Mouse (Mus musculus): ENCODE measurements around the gene Gabbr1.

The Gabbr1 gene

DNA sequence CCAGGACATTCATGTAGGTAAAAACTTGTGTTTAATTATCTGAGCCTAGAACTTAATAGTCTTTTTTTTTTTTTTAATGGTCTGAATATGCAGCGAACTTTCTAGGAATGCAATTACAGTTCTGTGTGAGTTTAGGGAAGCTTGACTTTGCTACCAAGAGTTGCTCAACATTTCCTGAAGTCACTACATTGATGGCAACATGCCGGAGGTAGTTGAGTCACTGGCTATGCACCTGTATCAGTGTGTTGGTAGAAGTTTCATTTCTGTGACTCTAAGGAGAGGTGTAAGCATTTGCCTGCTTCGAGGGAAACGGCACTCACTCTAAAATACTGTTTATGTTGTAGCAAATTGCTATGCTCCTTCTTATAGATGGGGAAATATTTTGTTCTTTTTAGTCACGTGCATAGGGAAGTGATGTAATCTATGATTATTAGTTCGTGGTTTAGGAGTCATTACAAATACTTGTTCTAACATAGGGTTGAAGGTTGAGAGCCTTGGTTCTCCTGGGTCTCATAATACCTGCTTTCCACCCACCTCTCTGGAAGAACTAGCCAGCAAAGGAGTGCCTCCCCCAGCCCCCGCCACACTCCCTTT is 1.0 kb upstream of the Gabbr1 start:
- DNase-seq = no peak

DNA sequence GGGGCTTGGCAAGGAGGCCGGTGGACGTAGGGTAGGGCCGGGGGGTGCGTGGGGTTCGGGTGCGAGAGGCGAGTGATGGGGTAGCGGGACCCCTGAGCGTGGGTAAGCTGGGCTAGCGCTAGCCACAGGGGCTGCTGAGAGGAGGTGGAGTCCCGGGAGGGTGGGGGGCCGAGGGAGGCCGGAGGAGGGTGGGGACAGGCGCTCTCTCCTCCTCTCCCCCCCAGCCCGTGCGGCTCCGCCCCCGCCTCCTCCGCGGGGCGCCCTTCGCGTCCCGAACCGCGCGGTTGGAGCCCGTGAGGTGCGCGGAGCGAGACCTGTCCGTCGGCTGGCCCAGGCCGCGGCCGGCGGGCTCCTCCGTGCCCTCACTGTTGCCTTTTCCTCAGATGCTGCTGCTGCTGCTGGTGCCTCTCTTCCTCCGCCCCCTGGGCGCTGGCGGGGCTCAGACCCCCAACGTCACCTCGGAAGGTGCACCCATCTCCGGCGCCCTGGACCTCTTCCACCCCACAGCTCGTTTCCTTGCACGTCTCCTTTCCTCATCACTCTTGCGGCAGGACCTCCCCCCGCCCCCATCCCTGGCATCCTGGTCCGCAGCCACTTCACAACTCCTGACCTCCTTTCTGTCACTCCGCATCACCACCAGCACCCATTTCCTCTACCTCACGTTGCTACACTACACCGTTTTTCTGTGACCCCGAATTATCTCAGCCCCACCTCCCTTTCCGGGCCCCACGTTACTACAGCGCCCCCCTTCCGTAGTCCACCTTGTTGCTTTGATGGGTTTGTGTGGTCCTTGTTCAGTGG is 746 bp downstream of the Gabbr1 start:
- peak; percentile 72 for DNase-seq

DNA sequence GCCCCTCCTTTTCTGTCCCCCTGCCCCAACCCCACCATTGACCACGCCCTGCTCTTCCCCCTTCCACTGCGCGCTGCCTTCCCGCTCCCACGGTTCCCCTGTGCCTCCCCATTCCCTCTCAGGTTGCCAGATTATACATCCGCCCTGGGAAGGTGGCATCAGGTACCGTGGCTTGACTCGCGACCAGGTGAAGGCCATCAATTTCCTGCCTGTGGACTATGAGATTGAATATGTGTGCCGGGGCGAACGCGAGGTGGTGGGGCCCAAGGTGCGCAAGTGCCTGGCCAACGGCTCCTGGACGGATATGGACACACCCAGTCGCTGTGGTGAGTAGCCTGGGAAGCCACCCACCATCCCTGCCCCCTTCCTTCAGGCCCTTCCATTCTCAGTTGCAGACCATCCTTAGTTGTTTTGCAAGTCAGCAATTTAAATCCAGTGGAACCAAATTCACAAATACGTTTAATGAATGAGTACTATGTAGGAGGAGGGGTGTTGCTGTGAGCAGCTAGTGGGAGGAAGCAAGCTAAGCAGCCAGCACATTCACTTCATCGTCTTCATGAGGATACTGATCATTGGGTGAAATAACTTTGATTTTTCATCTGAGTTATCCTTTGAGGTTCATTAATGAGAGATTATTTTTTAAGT is 1.7 kb downstream of the Gabbr1 start:
- peak; percentile 20 for DNase-seq

DNA sequence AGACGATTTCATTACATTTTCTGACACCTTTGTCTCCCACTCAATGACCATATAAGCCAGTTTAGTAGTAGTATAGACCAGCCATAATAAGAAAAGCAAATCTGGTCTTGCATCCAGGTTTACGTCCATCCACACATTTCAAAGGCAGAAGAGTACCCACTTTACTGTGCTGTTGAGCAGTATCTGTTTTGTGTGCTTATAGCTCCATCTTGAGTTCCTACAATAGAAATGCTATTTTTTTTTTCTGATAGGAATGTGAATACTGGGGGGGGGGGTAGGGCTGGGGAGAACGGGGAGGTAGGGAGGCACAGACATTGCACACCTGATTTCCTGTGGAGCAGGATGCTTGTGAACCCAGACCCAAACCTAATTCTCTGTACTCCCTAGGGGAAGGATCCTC is 2.2 kb downstream of the Gabbr1 start:
- DNase-seq = no peak

DNA sequence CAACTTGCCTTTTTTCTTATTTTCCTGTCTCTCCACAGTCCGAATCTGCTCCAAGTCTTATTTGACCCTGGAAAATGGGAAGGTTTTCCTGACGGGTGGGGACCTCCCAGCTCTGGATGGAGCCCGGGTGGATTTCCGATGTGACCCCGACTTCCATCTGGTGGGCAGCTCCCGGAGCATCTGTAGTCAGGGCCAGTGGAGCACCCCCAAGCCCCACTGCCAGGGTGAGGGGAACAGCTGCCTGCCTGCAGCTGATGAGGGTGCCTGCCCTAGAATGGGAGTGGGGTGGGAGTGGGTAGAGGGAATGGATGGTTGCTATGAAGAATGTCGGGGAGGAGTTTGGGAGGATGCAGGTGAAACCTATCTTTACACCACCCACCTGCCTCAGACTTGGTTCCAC is 2.6 kb downstream of the Gabbr1 start:
- DNase-seq = no peak

DNA sequence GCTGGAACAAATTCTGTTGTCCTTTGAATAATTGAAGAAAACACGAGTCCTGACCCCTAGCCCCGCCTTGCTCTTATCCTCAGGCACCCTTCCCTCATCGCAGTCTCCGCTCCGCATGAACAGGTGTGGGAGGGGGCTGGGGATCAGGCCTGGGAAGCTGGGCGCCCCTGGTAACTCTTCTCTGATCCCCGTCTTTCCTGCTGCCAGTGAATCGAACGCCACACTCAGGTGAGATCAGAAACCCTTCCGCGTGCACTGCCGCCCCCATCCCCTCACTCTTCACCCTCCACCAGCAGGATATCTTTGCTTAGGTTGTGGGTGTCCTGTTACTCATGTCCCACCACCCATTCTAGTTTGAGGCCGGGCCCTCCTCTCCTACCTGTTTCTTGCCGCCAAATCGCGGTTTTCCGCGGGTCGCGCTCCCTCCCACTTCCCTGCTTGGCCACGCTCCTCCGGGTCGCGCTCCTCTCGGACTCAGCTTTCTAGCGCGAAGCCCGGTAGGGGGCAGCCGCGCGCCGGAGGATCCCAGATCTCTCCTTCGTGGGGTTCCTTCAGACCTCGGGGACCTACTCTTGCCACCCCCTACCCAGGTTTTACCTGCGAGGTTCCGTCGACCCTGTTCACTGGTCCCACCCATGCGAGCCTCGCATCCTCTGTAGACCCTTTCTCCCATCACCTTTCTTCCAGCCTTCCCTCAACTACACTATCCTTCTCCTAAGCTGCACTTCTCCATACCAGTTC is 4.0 kb downstream of the Gabbr1 start:
- DNase-seq = peak; percentile 87

DNA sequence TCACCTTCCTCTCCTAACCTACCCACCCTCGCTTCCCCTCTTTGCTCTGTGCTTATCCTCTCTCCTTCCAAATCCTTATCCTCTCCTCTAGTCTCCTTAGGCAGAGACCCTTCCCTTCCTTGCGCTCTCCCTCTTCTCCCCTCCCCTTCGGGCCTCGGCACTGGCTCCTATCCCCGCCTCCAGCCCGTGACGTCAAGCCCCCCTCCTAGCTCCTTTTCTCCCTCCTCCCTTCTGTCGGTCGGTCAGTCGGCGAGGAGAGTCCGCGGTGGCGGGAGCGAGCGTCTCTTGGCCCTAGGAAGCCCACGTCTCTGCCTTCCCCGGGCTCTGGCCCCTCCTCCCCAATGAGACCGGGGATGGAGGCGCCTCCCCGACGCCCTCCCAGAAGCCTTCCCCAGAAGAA is 4.6 kb downstream of the Gabbr1 start:
- peak; percentile 87 for DNase-seq

DNA sequence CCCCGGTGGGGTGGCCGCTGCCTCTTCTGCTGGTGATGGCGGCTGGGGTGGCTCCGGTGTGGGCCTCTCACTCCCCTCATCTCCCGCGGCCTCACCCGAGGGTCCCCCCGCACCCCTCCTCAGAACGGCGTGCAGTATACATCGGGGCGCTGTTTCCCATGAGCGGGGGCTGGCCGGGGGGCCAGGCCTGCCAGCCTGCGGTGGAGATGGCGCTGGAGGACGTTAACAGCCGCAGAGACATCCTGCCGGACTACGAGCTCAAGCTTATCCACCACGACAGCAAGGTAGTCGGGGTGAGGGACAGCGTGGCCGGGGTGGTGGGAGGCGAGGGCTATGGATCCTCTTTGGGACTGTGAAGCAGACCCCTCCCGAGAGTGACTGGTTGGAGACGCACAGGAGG is 5.1 kb downstream of the Gabbr1 start:
- DNase-seq = peak; percentile 51

DNA sequence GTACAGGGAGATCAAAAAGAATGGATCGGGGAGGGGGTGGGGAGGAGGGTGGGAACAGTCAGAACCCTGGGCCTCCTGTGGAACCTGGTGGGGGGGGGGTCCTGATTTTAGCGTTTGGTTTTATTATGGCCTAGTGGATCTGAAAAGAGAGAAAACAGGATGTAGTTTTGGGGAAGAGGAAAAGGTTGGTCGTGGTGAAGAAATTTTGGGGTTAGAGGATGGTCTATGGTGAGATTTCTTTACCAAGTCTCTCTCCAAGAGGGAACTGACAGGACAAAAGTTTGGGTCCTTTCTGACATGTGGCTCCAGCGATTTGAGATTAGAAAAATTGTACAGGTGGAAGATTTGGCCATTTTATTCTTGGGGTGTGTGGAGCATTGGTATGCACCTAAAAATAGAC is 6.0 kb downstream of the Gabbr1 start:
- DNase-seq = no peak

DNA sequence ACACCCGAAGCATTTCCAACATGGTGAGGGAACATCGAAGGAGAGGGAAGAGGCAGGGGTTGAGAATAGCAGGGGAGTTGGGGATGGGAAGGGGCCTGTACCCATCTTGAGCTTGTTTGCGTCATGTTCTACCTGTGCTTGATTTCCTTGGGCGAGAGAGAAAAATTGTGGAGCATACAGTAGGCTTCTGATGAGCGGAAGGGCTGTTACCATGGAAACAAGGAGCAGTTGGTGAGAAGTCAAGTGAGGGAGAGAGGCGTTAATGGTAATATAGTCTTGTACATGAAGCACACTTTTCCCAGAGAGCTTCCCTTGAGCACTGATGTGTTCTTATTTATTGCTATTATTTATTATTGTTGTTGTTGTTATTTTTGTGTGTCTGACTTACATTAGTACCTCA is 11.2 kb downstream of the Gabbr1 start:
- DNase-seq = no peak

DNA sequence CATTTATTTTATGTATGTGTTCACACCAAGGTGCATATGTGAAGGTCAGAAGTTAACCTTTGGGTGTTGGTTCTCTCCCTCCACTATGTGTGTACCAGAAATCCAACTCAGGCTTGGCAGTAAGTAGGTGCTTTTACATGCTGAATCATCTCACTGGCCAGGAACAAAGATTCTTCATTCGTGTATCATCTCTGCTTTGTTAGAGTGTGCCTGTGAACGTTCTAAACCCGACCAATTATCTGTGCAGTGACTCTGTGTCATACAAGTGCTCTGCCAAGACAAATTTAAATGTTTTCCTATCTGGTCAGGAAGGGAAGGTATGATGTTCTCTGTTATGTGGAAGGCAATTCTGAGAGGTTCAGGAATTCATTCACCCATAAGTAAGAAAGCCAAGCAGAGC is 15.7 kb downstream of the Gabbr1 start:
- no peak for DNase-seq

DNA sequence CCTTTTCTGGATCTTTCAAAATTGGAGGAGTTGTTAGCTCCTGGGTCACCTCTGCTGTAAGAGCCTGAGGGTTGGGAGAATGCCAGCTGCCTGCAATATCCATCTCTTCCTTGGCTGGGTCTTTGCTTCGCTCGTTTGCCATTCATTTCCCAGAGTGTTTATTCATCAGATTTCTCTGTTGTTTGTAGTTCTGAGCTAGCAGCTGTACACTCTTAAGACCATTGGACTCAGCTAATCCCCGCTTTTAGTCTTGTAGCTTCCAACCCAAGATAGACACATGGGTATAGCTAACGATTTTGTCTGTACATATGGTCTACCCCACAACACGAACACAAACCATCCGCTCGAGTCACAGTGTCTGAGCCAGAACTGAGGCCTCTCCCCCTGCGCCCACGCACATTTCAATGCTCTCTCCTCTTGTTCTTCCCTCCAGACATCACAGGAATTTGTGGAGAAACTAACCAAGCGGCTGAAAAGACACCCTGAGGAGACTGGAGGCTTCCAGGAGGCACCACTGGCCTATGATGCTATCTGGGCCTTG is 16.4 kb downstream of the Gabbr1 start:
- no peak for DNase-seq

DNA sequence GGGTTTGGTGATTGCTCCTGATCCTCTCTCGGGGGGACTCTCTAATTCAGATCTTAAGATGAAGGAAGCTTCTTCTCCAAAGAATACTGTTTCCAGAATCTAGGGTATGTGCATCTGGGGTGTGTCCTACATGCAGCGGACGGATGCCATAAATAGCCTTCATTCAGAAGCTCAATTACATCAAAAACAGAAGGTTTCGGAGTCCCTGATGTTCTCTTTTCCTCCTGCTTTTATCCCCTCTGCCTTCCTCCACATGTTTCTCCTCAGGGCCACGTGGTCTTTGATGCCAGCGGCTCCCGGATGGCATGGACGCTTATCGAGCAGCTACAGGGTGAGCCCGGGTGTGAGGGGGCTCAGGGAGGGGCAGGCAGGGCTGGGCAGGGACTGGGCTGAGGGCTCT is 17.3 kb downstream of the Gabbr1 start:
- no peak for DNase-seq

DNA sequence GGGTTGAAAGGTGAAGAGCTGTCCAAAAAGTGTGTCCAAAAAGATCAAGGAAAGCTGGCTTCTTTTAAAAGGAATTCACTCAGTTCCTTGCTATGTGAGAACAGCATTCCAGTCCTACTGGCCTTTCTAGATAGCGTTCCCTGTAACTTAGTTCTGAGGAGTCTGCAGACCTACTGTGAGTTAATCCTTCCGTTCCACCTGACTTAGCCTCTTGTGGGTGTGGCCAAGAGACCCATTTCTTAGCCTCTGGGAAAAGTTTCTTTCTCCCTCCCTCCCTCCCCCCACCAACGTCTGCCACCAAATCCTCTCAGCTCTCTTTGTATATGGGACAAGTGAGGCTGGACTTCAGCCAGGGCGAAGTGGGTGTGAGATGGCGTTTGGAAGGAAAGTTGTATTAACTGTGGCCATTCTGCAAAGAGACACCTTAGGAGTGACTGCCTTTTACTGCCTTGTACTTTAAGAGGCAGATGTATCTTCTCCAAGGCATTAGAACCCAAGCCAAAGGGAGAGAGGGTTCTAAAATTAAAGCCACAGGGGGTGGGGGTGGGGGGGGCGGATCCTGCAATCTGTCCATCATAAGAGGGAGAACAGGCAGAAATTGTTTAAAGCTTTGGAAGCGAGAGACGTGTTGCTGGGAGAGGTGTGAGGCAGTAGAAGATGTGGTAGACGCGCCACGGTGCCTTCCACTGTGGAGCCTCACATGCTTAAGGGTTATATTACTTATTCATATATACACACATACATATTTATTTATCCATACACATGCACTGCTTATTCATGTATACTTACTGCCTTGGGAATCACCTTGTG is 18.1 kb downstream of the Gabbr1 start:
- DNase-seq = no peak

DNA sequence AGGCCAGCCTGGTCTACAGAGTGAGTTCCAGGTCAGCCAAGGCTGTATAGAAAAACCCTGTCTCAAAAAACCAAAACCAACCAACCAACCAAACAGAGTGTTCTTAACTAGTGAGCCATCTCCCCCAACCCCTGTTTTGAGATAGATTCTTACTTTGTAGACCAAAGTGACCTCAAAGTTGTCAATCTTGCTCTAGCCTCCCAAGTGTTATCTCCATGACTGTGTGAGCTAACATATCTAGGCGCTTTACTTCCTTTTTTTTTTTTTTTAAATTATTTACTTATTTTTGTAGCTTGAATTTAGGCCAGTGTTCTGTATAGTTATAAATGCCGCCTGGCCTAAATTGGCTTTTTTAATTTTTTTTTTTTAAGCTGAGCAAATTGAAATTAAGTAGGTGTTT is 20.2 kb downstream of the Gabbr1 start:
- DNase-seq = no peak

DNA sequence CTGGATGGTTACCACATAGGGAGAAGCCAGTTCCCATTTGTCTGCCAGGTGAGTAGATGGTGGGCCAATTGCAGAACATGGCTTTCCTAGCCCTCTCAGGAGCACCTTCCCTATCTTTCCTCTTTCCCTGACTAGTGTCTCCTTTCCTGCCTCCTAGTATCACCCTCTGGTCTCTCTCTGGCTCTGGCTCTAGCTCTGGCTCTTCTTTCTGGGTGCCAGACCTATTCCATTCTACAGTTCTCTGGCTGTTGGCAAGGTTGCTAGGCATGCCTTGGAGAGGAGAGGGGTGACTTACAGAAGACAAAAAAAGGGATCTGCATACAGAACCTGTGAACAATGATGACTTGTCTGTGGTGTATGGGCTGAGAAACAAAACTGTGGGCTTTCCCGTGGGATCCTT is 22.1 kb downstream of the Gabbr1 start:
- DNase-seq = no peak

DNA sequence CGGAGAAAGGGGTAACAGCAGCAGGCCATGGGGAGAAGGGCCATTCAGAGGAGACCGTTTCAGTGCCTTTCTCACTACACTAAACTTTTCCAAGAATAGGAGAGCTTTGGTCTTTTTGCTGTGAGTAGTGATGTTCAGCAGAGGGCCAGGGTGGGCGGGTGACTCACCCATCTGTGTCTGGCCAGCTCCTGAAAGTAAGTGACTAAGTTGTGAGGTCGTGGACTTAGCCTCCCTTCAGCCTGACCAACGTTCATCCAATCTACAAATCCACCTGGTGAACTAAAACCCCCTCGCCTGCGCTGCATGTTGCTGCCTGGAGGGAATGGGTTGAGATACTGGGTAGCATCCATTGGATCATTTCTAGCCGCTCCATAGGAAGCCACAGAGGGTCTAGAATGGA is 24.4 kb downstream of the Gabbr1 start:
- DNase-seq = no peak

DNA sequence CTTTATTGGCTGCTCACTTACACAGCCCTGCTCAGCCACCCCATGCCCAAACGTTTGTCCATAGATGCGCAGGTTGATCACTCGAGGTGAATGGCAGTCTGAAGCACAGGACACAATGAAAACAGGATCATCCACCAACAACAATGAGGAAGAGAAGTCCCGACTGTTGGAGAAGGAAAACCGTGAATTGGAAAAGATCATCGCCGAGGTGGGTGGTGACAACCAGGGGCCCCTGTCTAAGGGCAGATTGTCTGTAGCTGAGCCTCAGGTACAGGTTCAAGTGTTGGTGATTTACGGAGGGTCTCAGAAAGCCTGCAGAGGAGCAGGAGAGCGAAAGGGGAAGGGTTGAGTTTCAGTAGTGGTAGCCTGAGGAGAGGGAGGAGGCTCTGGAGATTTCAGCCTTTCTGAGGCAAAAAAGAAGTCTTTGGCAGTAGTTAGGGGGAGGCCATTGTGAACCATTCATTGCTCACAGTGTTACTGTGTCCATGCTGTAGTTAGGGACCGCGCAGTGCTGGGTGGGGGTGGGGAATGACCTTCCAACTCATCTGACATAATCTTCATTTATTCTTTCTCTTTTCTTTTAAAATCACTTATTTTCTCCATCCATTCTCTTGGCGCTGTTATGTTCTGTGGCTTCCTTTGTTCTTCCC is 26.4 kb downstream of the Gabbr1 start:
- DNase-seq = no peak

DNA sequence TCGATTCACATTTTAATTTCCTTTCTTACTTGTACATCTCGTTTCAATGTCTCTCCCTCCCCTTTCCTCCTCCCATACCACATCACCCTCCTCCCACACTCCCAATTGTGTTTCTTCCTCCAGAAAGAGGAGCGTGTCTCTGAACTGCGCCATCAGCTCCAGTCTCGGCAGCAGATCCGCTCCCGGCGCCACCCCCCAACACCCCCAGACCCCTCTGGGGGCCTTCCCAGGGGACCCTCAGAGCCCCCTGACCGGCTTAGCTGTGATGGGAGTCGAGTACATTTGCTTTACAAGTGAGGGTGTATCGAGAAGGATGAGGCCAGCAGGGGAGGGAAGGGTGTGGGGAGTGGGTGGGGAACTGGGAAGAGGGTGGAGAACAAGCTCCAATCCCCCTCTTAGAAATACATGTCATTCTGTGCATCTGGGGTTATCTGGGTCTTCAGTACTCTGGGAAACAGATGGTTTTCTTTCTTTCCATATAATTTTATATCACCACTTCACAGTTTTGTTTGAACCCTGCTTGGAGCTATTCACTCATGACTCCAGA is 27.0 kb downstream of the Gabbr1 start:
- no peak for DNase-seq

DNA sequence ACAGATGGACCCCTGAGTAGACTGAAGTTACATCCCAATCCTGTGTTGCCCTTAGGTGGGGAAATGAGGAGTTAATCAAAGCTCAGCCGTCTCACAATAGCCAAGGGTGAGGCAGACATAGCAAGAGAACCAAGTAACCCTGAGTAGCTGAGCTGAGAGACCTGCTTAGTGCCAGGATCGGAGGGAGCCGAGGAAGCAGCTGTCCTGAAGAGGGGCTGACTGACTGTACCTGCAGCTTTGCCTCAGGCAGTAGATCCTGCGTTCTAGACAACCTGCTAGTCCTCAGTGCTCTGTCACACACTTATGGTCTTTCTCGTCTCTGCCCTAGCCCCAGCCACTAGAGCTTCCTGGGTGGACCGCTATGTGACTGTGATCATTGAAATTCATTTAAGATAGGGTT is 29.4 kb downstream of the Gabbr1 start:
- DNase-seq = no peak

DNA sequence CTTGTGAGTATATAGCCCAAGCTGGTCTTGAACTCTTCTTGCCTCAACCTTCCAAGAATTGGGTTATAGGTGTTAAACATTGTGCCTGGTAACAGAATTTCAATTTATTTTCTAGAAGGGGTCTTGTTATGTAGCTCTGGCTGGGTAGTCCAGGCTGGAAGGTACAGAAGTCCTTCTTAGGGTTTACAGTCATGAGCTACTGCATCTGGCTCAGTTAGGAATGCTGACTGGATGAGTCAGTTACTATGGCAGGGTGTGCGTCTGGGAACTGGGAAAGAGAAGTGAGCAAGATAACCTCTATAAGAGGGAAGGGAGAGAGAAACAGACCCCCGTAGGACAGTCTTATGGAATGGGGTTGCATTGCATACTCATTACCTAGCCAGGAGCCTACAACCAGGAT is 30.0 kb downstream of the Gabbr1 start:
- DNase-seq = no peak

DNA sequence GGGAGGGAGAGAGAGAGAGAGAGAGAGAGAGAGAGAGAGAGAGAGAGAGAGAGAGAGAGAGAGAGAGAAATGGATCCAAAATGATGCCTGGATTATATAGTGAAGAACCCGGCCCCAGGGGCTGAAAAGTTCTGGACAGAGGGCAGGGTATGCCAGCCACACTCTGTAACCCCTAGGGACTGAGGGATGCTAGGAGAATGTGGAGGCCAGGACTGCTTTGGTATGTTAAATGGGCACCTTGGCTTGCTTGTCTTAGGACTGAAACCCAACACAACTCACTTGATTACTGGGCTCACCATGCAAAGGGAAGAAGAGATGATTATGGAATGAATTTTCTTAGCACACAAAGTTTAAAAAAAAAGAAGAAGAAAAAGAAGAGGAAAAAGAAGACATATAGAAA is 32.4 kb downstream of the Gabbr1 start:
- no peak for DNase-seq
